9 mouse cellular contexts compared by ENCODE assay signal in genomic region chrX:72908404-72908741, GRCm38 (mm10). TPM values are rescaled to one million over a fixed set of nuclear protein-coding genes. Genes with fewer than 3 reads are reported as not detected.
A peak's percentile ranks its signal among the peaks of the same experiment; 100 is the strongest.
DNase-seq lines count a peak whose midpoint lies in the region; ATAC-seq and TF ChIP-seq lines count a peak whose summit lies in the region.
"Had no signal": no experiment of that assay in that cellular context is flagged by ENCODE, and none has a peak within 500 bp of the region (broad histone marks: within the 10 kb centered on the region; RNA-seq: fewer than 3 reads in every experiment).

No protein-coding gene starts in this region.

- DNase-seq in CD4-positive, CD25-positive, alpha-beta regulatory T cell, adult 2 months (ENCODE audit: low read depth, low spot score), result peak; percentile 2
- no peak for DNase-seq in liver, embryonic 14.5 days (ENCODE audit: low read depth in 3 of 3, low spot score in 3 of 3)
- DNase-seq in liver, embryonic 11.5 days (ENCODE audit: low spot score), result no peak
- DNase-seq in gastrocnemius, postnatal 14 days, result peak; percentile 8
- peak; percentile 31 for DNase-seq in limb, embryonic 10.5 days (ENCODE audit: low spot score)
- DNase-seq in retina, adult 2 months (ENCODE audit: low read depth, low spot score), result peak; percentile 9
- DNase-seq in spleen, adult 12 weeks (ENCODE audit: low spot score), result no peak

- H3K4me1 ChIP-seq in liver, embryonic 14.5 days (replicated peaks; ENCODE audit: control insufficient read depth in 2 of 2, insufficient read depth in 2 of 2, low read length in 1 of 2), result no peaks in the 10 kb centered on the region
- H3K4me1 ChIP-seq in liver, embryonic 11.5 days (replicated peaks; ENCODE audit: control insufficient read depth, insufficient read depth, low read length), result no peaks in the 10 kb centered on the region
- H3K4me1 ChIP-seq in limb, embryonic 10.5 days, result no peaks in the 10 kb centered on the region

- no peaks in the 10 kb centered on the region for H3K9me3 ChIP-seq in liver, embryonic 14.5 days (ENCODE audit: control insufficient read depth, low read length)
- no peaks in the 10 kb centered on the region for H3K9me3 ChIP-seq in liver, embryonic 11.5 days (ENCODE audit: control insufficient read depth, low read length)
- H3K9me3 ChIP-seq in limb, embryonic 10.5 days (replicated peaks), result no peaks in the 10 kb centered on the region

- no peaks in the 10 kb centered on the region for H3K27me3 ChIP-seq in liver, embryonic 14.5 days (ENCODE audit: control insufficient read depth, insufficient read depth, low read length)
- H3K27me3 ChIP-seq in liver, embryonic 11.5 days (replicated peaks; ENCODE audit: control insufficient read depth, insufficient read depth, low read length), result no peaks in the 10 kb centered on the region
- no peaks in the 10 kb centered on the region for H3K27me3 ChIP-seq in limb, embryonic 10.5 days (ENCODE audit: low read depth, poor library complexity, severe bottlenecking)

- no peaks in the 10 kb centered on the region for H3K36me3 ChIP-seq in liver, embryonic 14.5 days (replicated peaks; ENCODE audit: control insufficient read depth, insufficient read depth, low read depth)
- no peaks in the 10 kb centered on the region for H3K36me3 ChIP-seq in liver, embryonic 11.5 days (ENCODE audit: control insufficient read depth, insufficient read depth, low read length)
- H3K36me3 ChIP-seq in limb, embryonic 10.5 days, result no peaks in the 10 kb centered on the region

- H3K27ac ChIP-seq in liver, embryonic 14.5 days, result no peak overlapping the region
- no peak overlapping the region for H3K27ac ChIP-seq in liver, embryonic 11.5 days (ENCODE audit: low read depth, low read length)
- no peak overlapping the region for H3K27ac ChIP-seq in limb, embryonic 10.5 days
- H3K27ac ChIP-seq: macrophage had no signal

- intact Hi-C loops in gastrocnemius, postnatal 14 days (cut with DNase I; ENCODE audit: low total_unique reads), result no loop called here

- TF ChIP-seq CTCF in liver, embryonic 14.5 days (IDR thresholded peaks at IDR 0.05; ENCODE audit: low read depth), result peak; percentile 17; the same call in 1 of the 2 replicates

- no peak for TF ChIP-seq EP300 in liver, embryonic 14.5 days (IDR thresholded peaks at IDR 0.05; ENCODE audit: low read depth)

- ATAC-seq in CD4-positive, CD25-positive, alpha-beta regulatory T cell, adult 4 months, result no peak
- ATAC-seq in liver, embryonic 14.5 days (ENCODE audit: insufficient read depth), result no peak
- no peak for ATAC-seq in liver, embryonic 11.5 days (replicated peaks; ENCODE audit: low FRiP score)

- H3K4me2 ChIP-seq in liver, embryonic 14.5 days (ENCODE audit: low read depth), result no peak overlapping the region
- H3K4me2 ChIP-seq in liver, embryonic 11.5 days, result no peak overlapping the region

- H3K4me3 ChIP-seq in liver, embryonic 14.5 days (ENCODE audit: insufficient read depth in 1 of 2, low read depth in 2 of 2, low read length in 2 of 2), result no peak overlapping the region
- no peak overlapping the region for H3K4me3 ChIP-seq in liver, embryonic 11.5 days (ENCODE audit: low read depth, low read length)
- no peak overlapping the region for H3K4me3 ChIP-seq in limb, embryonic 10.5 days

- 27% methylated on average over 2 of the region's 2 CpGs for WGBS in liver, embryonic 14.5 days (ENCODE audit: insufficient replicate concordance)
- WGBS in liver, embryonic 11.5 days, result 16% methylated on average over 2 of the region's 2 CpGs
- WGBS in limb, embryonic 10.5 days, result 30% methylated on average over 2 of the region's 2 CpGs

- H3K9ac ChIP-seq in liver, embryonic 14.5 days (replicated peaks), result no peak overlapping the region
- H3K9ac ChIP-seq in liver, embryonic 11.5 days (ENCODE audit: low read depth, low read length), result no peak overlapping the region

RNA-seq across cellular contexts. Expression of gene Cetn2, which starts 9.8 kb away (rescaled TPM):
- polyA plus RNA-seq in CD4-positive, CD25-positive, alpha-beta regulatory T cell, adult 4 months (2017; shearing (Covaris generic)), result 100 to 1,000 TPM; 137 to 148 TPM
- polyA plus RNA-seq in liver, embryonic 14.5 days (2012; rRNA removed), result 7.7 and 12.6 TPM in 2 replicates
- polyA plus RNA-seq in liver, embryonic 14.5 days (2014; fragmentation: Nextera tagmentation; extraction: Ambion mirVana), result 34.7 and 36.9 TPM in 2 replicates
- 74.3 and 77.2 TPM in 2 replicates for polyA plus RNA-seq in liver, embryonic 11.5 days (2014; fragmentation: Nextera tagmentation; extraction: Ambion mirVana)
- 10 to 100 TPM; 22.7 to 25.5 TPM for total RNA-seq in gastrocnemius, postnatal 14 days (2021)
- polyA plus RNA-seq in limb, embryonic 10.5 days (2016; fragmentation: Nextera tagmentation; extraction: Ambion mirVana), result 74.9 and 80.1 TPM in 2 replicates

RNA-seq across cellular contexts. Expression of gene Nsdhl, which starts 10.0 kb away (rescaled TPM):
- polyA plus RNA-seq in CD4-positive, CD25-positive, alpha-beta regulatory T cell, adult 4 months (2017; shearing (Covaris generic)), result 10 to 100 TPM; 21.1 to 31.2 TPM
- polyA plus RNA-seq in liver, embryonic 14.5 days (2012; rRNA removed), result 22.8 and 24.7 TPM in 2 replicates
- polyA plus RNA-seq in liver, embryonic 14.5 days (2014; fragmentation: Nextera tagmentation; extraction: Ambion mirVana), result 23.5 and 26.4 TPM in 2 replicates
- 29.6 and 32.2 TPM in 2 replicates for polyA plus RNA-seq in liver, embryonic 11.5 days (2014; fragmentation: Nextera tagmentation; extraction: Ambion mirVana)
- 1 to 10 TPM; 5.5 to 8.1 TPM for total RNA-seq in gastrocnemius, postnatal 14 days (2021)
- polyA plus RNA-seq in limb, embryonic 10.5 days (2016; fragmentation: Nextera tagmentation; extraction: Ambion mirVana), result 29.2 and 32.1 TPM in 2 replicates

Comparison
In these comparisons a context has a peak if more than half of its experiments do, and no peak if none do; other contexts are left out.
1. DNase-seq: peak in CD4-positive, CD25-positive, alpha-beta regulatory T cell, adult 2 months (single experiment), gastrocnemius, postnatal 14 days (single experiment), limb, embryonic 10.5 days (single experiment) and retina, adult 2 months (single experiment); none in liver, embryonic 14.5 days (0 of 3), liver, embryonic 11.5 days (single experiment) and spleen, adult 12 weeks (single experiment).